Mouse (Mus musculus) embryonic facial prominence, embryonic 11.5 days (tissue): Measurements from ENCODE around the gene Ms4a1. TPM values are rescaled to one million over a fixed set of nuclear protein-coding genes. Genes with fewer than 3 reads are reported as not detected.

Source experiments
- ATAC-seq: fragments of 200-750 bp; cut with Nextera tagmentation; replicated peaks from 2 replicates; pipeline ENCODE4 v1.8.0; 2017; ENCODE audit warnings: low read depth; ENCODE audit not compliant: insufficient number of reproducible peaks, low FRiP score, low TSS enrichment
- DNase-seq: peaks from one replicate; pipeline ENCODE4 v3.0.0-alpha.2; 2015; ENCODE audit warnings: low spot score
- H3K27ac ChIP-seq: fragments of 300-500 bp; sonication (generic); replicated peaks from 2 replicates; pipeline ENCODE4 v1.5.1; 2014; ENCODE audit warnings: mild to moderate bottlenecking, low read depth, low read length, control low read depth
- H3K27me3 ChIP-seq: fragments of 300-500 bp; sonication (generic); 2 replicates; pipeline ENCODE4 v1.6.1; 2014; ENCODE audit warnings: mild to moderate bottlenecking, low read length, moderate library complexity, mixed read lengths; ENCODE audit not compliant: control insufficient read depth, insufficient read depth
- H3K36me3 ChIP-seq: fragments of 300-500 bp; sonication (generic); replicated peaks from 2 replicates; pipeline ENCODE4 v1.6.1; 2014; ENCODE audit warnings: low read depth, mild to moderate bottlenecking, low read length, moderate library complexity, mixed read lengths; ENCODE audit not compliant: control insufficient read depth, insufficient read depth
- H3K4me1 ChIP-seq: fragments of 300-500 bp; sonication (generic); 2 replicates; pipeline ENCODE4 v1.6.1; 2014; ENCODE audit warnings: low read length, mixed read lengths; ENCODE audit not compliant: control insufficient read depth, insufficient read depth
- H3K4me2 ChIP-seq: fragments of 300-500 bp; sonication (generic); 2 replicates; pipeline ENCODE4 v1.6.1; 2014; ENCODE audit warnings: low read depth, mild to moderate bottlenecking, control low read depth, low read length, moderate library complexity
- H3K4me3 ChIP-seq: fragments of 300-500 bp; sonication (generic); 2 replicates; pipeline ENCODE4 v1.5.1; 2014; ENCODE audit warnings: low read depth, low read length, control low read depth
- H3K9ac ChIP-seq: fragments of 300-500 bp; sonication (generic); replicated peaks from 2 replicates; pipeline ENCODE4 v1.6.1; 2014; ENCODE audit warnings: mild to moderate bottlenecking, control low read depth, low read length
- H3K9me3 ChIP-seq: fragments of 300-500 bp; sonication (generic); replicated peaks from 2 replicates; pipeline ENCODE4 v1.6.1; 2016; ENCODE audit warnings: mild to moderate bottlenecking, low read length, inconsistent platforms, mixed read lengths; ENCODE audit not compliant: control insufficient read depth
- WGBS: fragments of 180-500 bp; shearing (Covaris S2); extraction: QIAGEN DNeasy Blood & Tissue Kit; methylation state at CpG from one replicate; pipeline ENCODE4 v1.1.7; 2014; 5-methylcytosine and 5-hydroxymethylcytosine counted together
- polyA plus RNA-seq: library from polyadenylated mRNA; unstranded; fragments of >200 nt; fragmentation: Nextera tagmentation; extraction: Ambion mirVana; gene quantifications from 2 replicates; pipeline ENCODE4 v1.2.1, GENCODE M21; 2014

The Ms4a1 gene
- polyA plus RNA-seq, 1 experiment from 2014 or later, result not detected

DNA sequence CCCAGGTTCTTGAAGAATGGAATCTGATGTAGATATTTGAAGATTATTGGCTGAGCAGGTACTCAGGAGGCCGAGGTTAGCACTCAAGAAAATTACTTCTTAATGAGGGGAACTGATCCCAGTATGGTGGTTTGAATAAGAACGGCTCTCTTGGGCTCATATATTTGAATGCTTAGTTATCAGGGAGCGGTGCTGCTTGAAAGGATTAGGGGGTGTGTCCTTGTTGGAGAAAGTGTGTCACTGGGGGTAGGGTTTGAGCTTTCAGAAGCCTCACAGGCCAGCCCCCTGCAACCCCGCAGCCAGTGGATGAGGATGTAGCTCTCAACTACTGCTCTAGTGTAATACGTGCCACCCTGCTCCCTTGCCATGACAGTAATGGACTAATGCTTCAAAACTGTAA lies 23.5 kb downstream of the Ms4a1 start:
- WGBS, result 61% methylated on average over 5 of the region's 5 CpGs
- Histone ChIP-seq H3K9ac (no peak overlapping the region), H3K27ac (no peak overlapping the region), H3K4me1 (no peaks in the 10 kb centered on the region), H3K27me3 (no peaks in the 10 kb centered on the region), H3K9me3 (no peaks in the 10 kb centered on the region), H3K4me3 (no peak overlapping the region), H3K36me3 (no peaks in the 10 kb centered on the region), H3K4me2 (no peak overlapping the region)
- ATAC-seq (no peak), DNase-seq (no peak)

DNA sequence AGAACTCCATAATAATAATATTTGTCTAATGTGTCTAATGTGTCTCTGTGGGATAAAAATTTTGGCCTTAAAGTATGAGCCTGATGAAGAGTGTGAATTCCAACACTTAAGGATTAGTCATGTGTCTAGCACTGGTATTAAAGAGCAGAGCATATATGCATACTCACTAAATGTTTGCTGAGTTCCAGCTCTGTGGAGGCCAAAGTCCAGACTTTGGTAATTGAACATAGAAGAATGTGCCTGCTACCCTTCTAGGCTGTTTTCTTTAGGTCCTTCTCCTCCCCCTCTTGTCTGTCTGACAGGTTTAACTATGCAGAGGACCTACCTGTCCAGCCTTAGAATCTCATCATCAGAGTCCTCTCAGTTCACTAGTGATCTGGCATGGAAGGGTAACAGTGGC lies 30.2 kb downstream of the Ms4a1 start:
- Histone ChIP-seq H3K4me1 (no peaks in the 10 kb centered on the region), H3K9me3 (no peaks in the 10 kb centered on the region), H3K9ac (no peak overlapping the region), H3K4me2 (no peak overlapping the region), H3K27me3 (no peaks in the 10 kb centered on the region), H3K36me3 (no peaks in the 10 kb centered on the region), H3K27ac (no peak overlapping the region), H3K4me3 (no peak overlapping the region)
- no peak for ATAC-seq
- no peak for DNase-seq

- WGBS, result 70% methylated on average over 5 of the region's 5 CpGs
- no peak for ATAC-seq
- H3K4me1 ChIP-seq, result no peaks in the 10 kb centered on the region
- H3K27me3 ChIP-seq, result no peaks in the 10 kb centered on the region
- no peaks in the 10 kb centered on the region for H3K36me3 ChIP-seq
- no peak overlapping the region for H3K9ac ChIP-seq
- no peak overlapping the region for H3K4me2 ChIP-seq
- DNase-seq, result no peak
- H3K9me3 ChIP-seq, result no peaks in the 10 kb centered on the region
- H3K27ac ChIP-seq, result no peak overlapping the region
- no peak overlapping the region for H3K4me3 ChIP-seq
Observed at GRCm38 (mm10) chr19:11234921-11235735, 30.9 kb downstream of the Ms4a1 start.

GRCm38 (mm10) chr19:11234244-11234643 lies 31.8 kb downstream of the Ms4a1 start:
- H3K4me2 ChIP-seq, result no peak overlapping the region
- no peak overlapping the region for H3K27ac ChIP-seq
- H3K9ac ChIP-seq, result no peak overlapping the region
- no peaks in the 10 kb centered on the region for H3K27me3 ChIP-seq
- H3K36me3 ChIP-seq, result no peaks in the 10 kb centered on the region
- no peaks in the 10 kb centered on the region for H3K9me3 ChIP-seq
- DNase-seq (no peak), ATAC-seq (no peak)
- no peak overlapping the region for H3K4me3 ChIP-seq
- 79% methylated on average over 5 of the region's 5 CpGs for WGBS
- H3K4me1 ChIP-seq, result no peaks in the 10 kb centered on the region

DNA sequence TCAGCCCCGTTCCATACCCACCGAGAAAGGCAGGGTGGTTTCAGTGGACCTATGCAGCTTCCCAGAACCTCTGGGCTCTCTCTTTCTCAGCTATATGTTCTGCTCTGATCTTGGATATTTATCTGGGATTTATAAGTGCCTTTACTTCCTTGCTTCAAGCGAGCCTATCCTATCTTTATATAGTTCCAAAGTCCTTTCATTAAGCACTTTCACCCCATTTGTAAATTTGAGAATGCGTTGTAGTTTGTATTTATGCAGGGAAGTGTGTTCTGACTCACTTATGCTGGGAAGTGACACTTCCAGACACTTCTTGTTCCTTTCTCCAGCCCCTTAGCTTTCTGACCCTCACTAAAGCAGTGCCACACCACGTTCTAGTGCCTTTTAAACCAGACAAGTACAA lies 33.7 kb downstream of the Ms4a1 start, which contains the start of gene Ms4a12:
Gene Ms4a12, minus strand, starts transcription at position 101 of the 400 bp plus-strand sequence.
- WGBS, result 72% methylated on average over 5 of the region's 5 CpGs
- no peak within 1 kb of the TSS for H3K4me2 ChIP-seq
- H3K36me3 ChIP-seq, result no peaks in the 10 kb centered on the region
- no peak within 1 kb of the TSS for H3K4me3 ChIP-seq
- H3K27me3 ChIP-seq, result no peaks in the 10 kb centered on the region
- ATAC-seq (no peak), DNase-seq (no peak)
- no peaks in the 10 kb centered on the region for H3K4me1 ChIP-seq
- H3K9me3 ChIP-seq, result no peaks in the 10 kb centered on the region
- no peak within 1 kb of the TSS for H3K9ac ChIP-seq
- no peak within 1 kb of the TSS for H3K27ac ChIP-seq

Other genes with a start within 250 kb of the Ms4a1 start
- gene Ms4a18, start 248.2 kb downstream of the Ms4a1 start, polyA plus RNA-seq, result not detected in 2 replicates
- not detected in 2 replicates for gene Ms4a8a, start 185.1 kb downstream of the Ms4a1 start, polyA plus RNA-seq
- not detected in 2 replicates for gene 1700017D01Rik, start 135.4 kb downstream of the Ms4a1 start, polyA plus RNA-seq
- not detected in 2 replicates for gene 1700025F22Rik, start 100.9 kb downstream of the Ms4a1 start, polyA plus RNA-seq
- gene Ms4a13, start 69.5 kb downstream of the Ms4a1 start, polyA plus RNA-seq, result not detected in 2 replicates
- gene Ms4a12, start 33.8 kb downstream of the Ms4a1 start, polyA plus RNA-seq, result not detected in 2 replicates
- not detected in 2 replicates for gene Ms4a5, start 17.6 kb upstream of the Ms4a1 start, polyA plus RNA-seq
- 0.04 TPM in 1 of 2 replicates, not detected in the other for gene Ms4a14, start 48.2 kb upstream of the Ms4a1 start, polyA plus RNA-seq
- 1.7 and 2.1 TPM in 2 replicates for gene Ms4a7, start 69.9 kb upstream of the Ms4a1 start, polyA plus RNA-seq
- gene Ms4a4a, start 109.3 kb upstream of the Ms4a1 start, polyA plus RNA-seq, result 1.1 and 1.7 TPM in 2 replicates
- not detected in 2 replicates for gene Ms4a4c, start 138.5 kb upstream of the Ms4a1 start, polyA plus RNA-seq
- gene Ms4a4b, start 177.3 kb upstream of the Ms4a1 start, polyA plus RNA-seq, result not detected in 2 replicates
- 1.1 and 1.5 TPM in 2 replicates for gene Ms4a6c, start 203.1 kb upstream of the Ms4a1 start, polyA plus RNA-seq
- gene Gm8369, start 219.7 kb upstream of the Ms4a1 start, polyA plus RNA-seq, result not detected in 2 replicates